ENCODE assay signal across 8 mouse cellular contexts in the genomic region with DNA sequence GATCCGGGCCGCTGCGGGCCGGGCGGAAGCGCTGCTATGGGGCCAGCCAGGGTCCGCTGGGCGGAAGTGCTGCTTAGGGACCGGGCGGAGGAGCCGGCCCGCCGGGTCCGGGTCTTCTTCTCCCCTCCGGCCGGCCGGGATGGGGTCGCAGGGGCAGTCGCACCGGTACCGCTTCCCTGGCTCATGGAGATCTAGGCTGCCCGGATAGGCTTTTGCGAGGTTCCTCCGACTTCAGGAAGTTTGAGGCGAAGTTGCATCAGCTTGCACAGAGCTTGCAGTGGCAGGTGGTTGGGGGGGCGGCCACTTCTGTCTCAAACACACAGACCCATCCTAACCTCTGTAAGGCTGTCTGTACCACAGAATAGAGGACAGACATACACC. TPM values are rescaled to one million over a fixed set of nuclear protein-coding genes. Genes with fewer than 3 reads are reported as not detected.
A peak's percentile ranks its signal among the peaks of the same experiment; 100 is the strongest.
DNase-seq lines count a peak whose midpoint lies in the region; ATAC-seq and TF ChIP-seq lines count a peak whose summit lies in the region.

No protein-coding gene starts in this region.

- 1% methylated on average over 26 of the region's 26 CpGs for WGBS in lung, embryonic 14.5 days
- WGBS in hindbrain, embryonic 16.5 days: 0% methylated on average over 22 of the region's 26 CpGs

- ATAC-seq in lung, embryonic 14.5 days (ENCODE audit: insufficient read depth): no peak; the same call in none of the 2 replicates
- no peak for ATAC-seq in hindbrain, embryonic 16.5 days

- H3K4me1 ChIP-seq in lung, embryonic 14.5 days (ENCODE audit: insufficient read depth): peaks cover 4% of the 10 kb centered on the region; the same call in 1 of the 2 replicates
- H3K4me1 ChIP-seq in cortical plate, adult 2 months (ENCODE audit: control insufficient read depth, insufficient read depth, low read length): no peaks in the 10 kb centered on the region
- peaks cover 18% of the 10 kb centered on the region for H3K4me1 ChIP-seq in hindbrain, embryonic 16.5 days (ENCODE audit: control insufficient read depth, insufficient read depth, low read depth, low read length)

- no peaks in the 10 kb centered on the region for H3K9me3 ChIP-seq in lung, embryonic 14.5 days (ENCODE audit: low read depth, low read length)
- H3K9me3 ChIP-seq in hindbrain, embryonic 16.5 days (ENCODE audit: control insufficient read depth, low read length): no peaks in the 10 kb centered on the region

- peak overlapping the region; percentile 90 for H3K4me3 ChIP-seq in lung, embryonic 14.5 days (ENCODE audit: low read depth, low read length)
- peak overlapping the region; percentile 46 for H3K4me3 ChIP-seq in cortical plate, adult 2 months (ENCODE audit: insufficient read depth, low read length)
- peak overlapping the region; percentile 70 for H3K4me3 ChIP-seq in hindbrain, embryonic 16.5 days (ENCODE audit: low read length)

- no peak for TF ChIP-seq CTCF in lung, embryonic 14.5 days (IDR thresholded peaks at IDR 0.05; ENCODE audit: low read depth)
- TF ChIP-seq CTCF in cortical plate, adult 2 months (IDR thresholded peaks at IDR 0.05; ENCODE audit: extremely low read depth, insufficient read depth, low read length): no peak

- H3K27ac ChIP-seq in lung, embryonic 14.5 days (ENCODE audit: low read depth): peak overlapping the region; percentile 94
- H3K27ac ChIP-seq in cortical plate, adult 2 months (ENCODE audit: insufficient read depth, low read length): 0 out of 2 replicates have a peak overlapping the region, but pooled peaks have one; percentile 26
- H3K27ac ChIP-seq in hindbrain, embryonic 16.5 days (ENCODE audit: low read depth, low read length): peak overlapping the region; percentile 94

- TF ChIP-seq POLR2A in cortical plate, adult 2 months (IDR thresholded peaks at IDR 0.05; ENCODE audit: extremely low read depth, insufficient read depth, low read length): no peak

- peak; percentile 23 for DNase-seq in adrenal gland, postnatal 25 days
- DNase-seq in adrenal gland, adult 18-20 months (ENCODE audit: low spot score in 2 of 2): no peak
- no peak for DNase-seq in lung, embryonic 14.5 days
- DNase-seq in lung, postnatal 4 days: no peak
- peak; percentile 41 for DNase-seq in lung, postnatal 14 days
- peak; percentile 17 for DNase-seq in telencephalon, adult 2 months (ENCODE audit: low read depth, low spot score)

- H3K27me3 ChIP-seq in lung, embryonic 14.5 days (ENCODE audit: insufficient read depth, low read length): no peaks in the 10 kb centered on the region
- H3K27me3 ChIP-seq in hindbrain, embryonic 16.5 days (replicated peaks; ENCODE audit: control insufficient read depth, insufficient read depth, low read length): no peaks in the 10 kb centered on the region

- H3K36me3 ChIP-seq in lung, embryonic 14.5 days (ENCODE audit: insufficient read depth): no peaks in the 10 kb centered on the region
- H3K36me3 ChIP-seq in hindbrain, embryonic 16.5 days (ENCODE audit: control insufficient read depth, insufficient read depth, low read length): no peaks in the 10 kb centered on the region

- H3K9ac ChIP-seq in lung, embryonic 14.5 days: peak overlapping the region; percentile 89
- peak overlapping the region; percentile 91 for H3K9ac ChIP-seq in hindbrain, embryonic 16.5 days (ENCODE audit: low read depth, low read length)

- peak overlapping the region; percentile 70 for H3K4me2 ChIP-seq in lung, embryonic 14.5 days
- H3K4me2 ChIP-seq in hindbrain, embryonic 16.5 days (ENCODE audit: low read length): peak overlapping the region; percentile 72

RNA-seq across cellular contexts. Expression of gene Rhbdd1, which starts 0.5 kb away (rescaled TPM):
- 35.8 and 39.4 TPM in 2 replicates for total RNA-seq in adrenal gland, postnatal 25 days (2021)
- total RNA-seq in adrenal gland, adult 18-20 months (2021): 10 to 100 TPM; 22.7 to 35.3 TPM
- polyA plus RNA-seq in lung, embryonic 14.5 days (2014; fragmentation: Nextera tagmentation; extraction: Ambion mirVana): 6.4 and 7.6 TPM in 2 replicates
- 6.7 and 7.3 TPM in 2 replicates for polyA plus RNA-seq in cortical plate, adult 2 months (2012; rRNA removed)
- 3.8 and 4.5 TPM in 2 replicates for polyA plus RNA-seq in hindbrain, embryonic 16.5 days (2015; fragmentation: Nextera tagmentation; extraction: Ambion mirVana)

RNA-seq across cellular contexts. Expression of gene Irs1, which starts 25.5 kb away (rescaled TPM):
- 15.7 and 17.9 TPM in 2 replicates for total RNA-seq in adrenal gland, postnatal 25 days (2021)
- 10 to 100 TPM; 11.0 to 11.8 TPM for total RNA-seq in adrenal gland, adult 18-20 months (2021)
- polyA plus RNA-seq in lung, embryonic 14.5 days (2014; fragmentation: Nextera tagmentation; extraction: Ambion mirVana): 17.6 and 19.5 TPM in 2 replicates
- polyA plus RNA-seq in cortical plate, adult 2 months (2012; rRNA removed): 6.1 and 6.3 TPM in 2 replicates
- polyA plus RNA-seq in hindbrain, embryonic 16.5 days (2015; fragmentation: Nextera tagmentation; extraction: Ambion mirVana): 7.2 and 9.6 TPM in 2 replicates

Comparison
In these comparisons a context has a peak if more than half of its experiments do, and no peak if none do; other contexts are left out.
1. DNase-seq: peak in adrenal gland, postnatal 25 days (single experiment), lung, postnatal 14 days (single experiment) and telencephalon, adult 2 months (single experiment); none in adrenal gland, adult 18-20 months (0 of 2), lung, embryonic 14.5 days (single experiment) and lung, postnatal 4 days (0 of 2).
2. H3K27ac ChIP-seq: peak in every context shown above with its lines; median percentile 94 in lung, embryonic 14.5 days; 94 in hindbrain, embryonic 16.5 days; 26 in cortical plate, adult 2 months.
3. Peak in every context shown above with its lines, with median percentiles within 50 percentile points of each other: H3K4me3 ChIP-seq.